Mouse (Mus musculus) stomach, embryonic 15.5 days (tissue): ENCODE measurements at regions not wholly inside any gene's neighbourhood (a gene's known extent, or its start where the extent isn't known, plus 50 kb on each side); places are given as distances from the start of the nearest gene placed in this dataset.
A peak's percentile ranks its signal among the peaks of the same experiment; 100 is the strongest.

ENCODE experiments used
- ATAC-seq: fragments of 200-750 bp; cut with Nextera tagmentation; 2 replicates; pipeline ENCODE4 v1.8.0; 2017; ENCODE audit warnings: low read depth, moderate number of reproducible peaks, moderate TSS enrichment; ENCODE audit not compliant: insufficient read depth, low FRiP score
- H3K27ac ChIP-seq: fragments of 300-500 bp; sonication (generic); 2 replicates; pipeline ENCODE4 v1.5.1; 2015; ENCODE audit warnings: mild to moderate bottlenecking, inconsistent platforms
- H3K27me3 ChIP-seq: fragments of 300-500 bp; sonication (generic); replicated peaks from 2 replicates; pipeline ENCODE4 v1.6.1; 2015; ENCODE audit warnings: inconsistent platforms
- H3K36me3 ChIP-seq: fragments of 300-500 bp; sonication (generic); 2 replicates; pipeline ENCODE4 v1.6.1; 2015; ENCODE audit warnings: inconsistent platforms
- H3K4me1 ChIP-seq: fragments of 300-500 bp; sonication (generic); 2 replicates; pipeline ENCODE4 v1.6.1; 2015; ENCODE audit warnings: inconsistent platforms
- H3K4me2 ChIP-seq: fragments of 300-500 bp; sonication (generic); 2 replicates; pipeline ENCODE4 v1.6.1; 2015; ENCODE audit warnings: mild to moderate bottlenecking, inconsistent platforms
- H3K4me3 ChIP-seq: fragments of 300-500 bp; sonication (generic); replicated peaks from 2 replicates; pipeline ENCODE4 v1.5.1; 2015; ENCODE audit warnings: inconsistent platforms
- H3K9ac ChIP-seq: fragments of 300-500 bp; sonication (generic); 2 replicates; pipeline ENCODE4 v1.6.1; 2015; ENCODE audit warnings: inconsistent platforms
- H3K9me3 ChIP-seq: fragments of 300-500 bp; sonication (generic); 2 replicates; pipeline ENCODE4 v1.6.1; 2016; ENCODE audit warnings: inconsistent platforms
- WGBS: fragments of 180-500 bp; shearing (Covaris S2); methylation state at CpG from one replicate; pipeline ENCODE4 v1.1.7; 2015; 5-methylcytosine and 5-hydroxymethylcytosine counted together

- Histone ChIP-seq H3K36me3 (no peaks in the 10 kb centered on the region), H3K4me3 (no peak overlapping the region), H3K9me3 (no peaks in the 10 kb centered on the region), H3K4me1 (no peaks in the 10 kb centered on the region), H3K4me2 (peak overlapping the region; percentile 25; the same call in 1 of the 2 replicates), H3K9ac (no peak overlapping the region), H3K27me3 (peaks cover 63% of the 10 kb centered on the region), H3K27ac (no peak overlapping the region)
- no peak for ATAC-seq
- under 1% methylated on average over 17 of the region's 17 CpGs for WGBS
Observed at GRCm38 (mm10) chr19:44692396-44692795, 63.4 kb upstream of the Pax2 start.

GRCm38 (mm10) chr19:44692816-44693215 is 63.0 kb upstream of the Pax2 start:
- 4% methylated on average over 16 of the region's 16 CpGs for WGBS
- no peak overlapping the region for H3K9ac ChIP-seq
- no peak overlapping the region for H3K27ac ChIP-seq
- peak overlapping the region; percentile 25; the same call in 1 of the 2 replicates for H3K4me2 ChIP-seq
- no peak overlapping the region for H3K4me3 ChIP-seq
- H3K9me3 ChIP-seq = no peaks in the 10 kb centered on the region
- no peaks in the 10 kb centered on the region for H3K4me1 ChIP-seq
- no peaks in the 10 kb centered on the region for H3K36me3 ChIP-seq
- peaks cover 67% of the 10 kb centered on the region for H3K27me3 ChIP-seq
- ATAC-seq = no peak

- Histone ChIP-seq H3K36me3 (no peaks in the 10 kb centered on the region), H3K27ac (no peak overlapping the region), H3K4me2 (no peak overlapping the region), H3K9me3 (no peaks in the 10 kb centered on the region), H3K4me1 (no peaks in the 10 kb centered on the region), H3K9ac (no peak overlapping the region), H3K4me3 (no peak overlapping the region), H3K27me3 (peaks cover 69% of the 10 kb centered on the region)
- ATAC-seq = no peak
- 5% methylated on average over 3 of the region's 3 CpGs for WGBS
Observed at GRCm38 (mm10) chr19:44695331-44695730, 60.5 kb upstream of the Pax2 start.

- no peak for ATAC-seq
- H3K27me3 ChIP-seq = peaks cover 75% of the 10 kb centered on the region
- H3K9me3 ChIP-seq = no peaks in the 10 kb centered on the region
- no peak overlapping the region for H3K4me3 ChIP-seq
- H3K4me1 ChIP-seq = no peaks in the 10 kb centered on the region
- H3K9ac ChIP-seq = no peak overlapping the region
- H3K27ac ChIP-seq = no peak overlapping the region
- no peaks in the 10 kb centered on the region for H3K36me3 ChIP-seq
- no peak overlapping the region for H3K4me2 ChIP-seq
- WGBS = 11% methylated on average over 8 of the region's 8 CpGs
Observed at GRCm38 (mm10) chr19:44696059-44696712, 59.7 kb upstream of the Pax2 start.

GRCm38 (mm10) chr19:44696773-44697172 is 59.1 kb upstream of the Pax2 start:
- H3K4me2 ChIP-seq = no peak overlapping the region
- no peaks in the 10 kb centered on the region for H3K36me3 ChIP-seq
- no peak overlapping the region for H3K9ac ChIP-seq
- no peak for ATAC-seq
- no peaks in the 10 kb centered on the region for H3K9me3 ChIP-seq
- no peak overlapping the region for H3K4me3 ChIP-seq
- no peak overlapping the region for H3K27ac ChIP-seq
- no peaks in the 10 kb centered on the region for H3K4me1 ChIP-seq
- 47% methylated on average over 9 of the region's 9 CpGs for WGBS
- H3K27me3 ChIP-seq = peaks cover 80% of the 10 kb centered on the region

- H3K9ac ChIP-seq = no peak overlapping the region
- no peak for ATAC-seq
- peaks cover 80% of the 10 kb centered on the region for H3K27me3 ChIP-seq
- H3K4me2 ChIP-seq = no peak overlapping the region
- H3K36me3 ChIP-seq = no peaks in the 10 kb centered on the region
- H3K4me3 ChIP-seq = no peak overlapping the region
- no peak overlapping the region for H3K27ac ChIP-seq
- 24% methylated on average over 21 of the region's 21 CpGs for WGBS
- H3K4me1 ChIP-seq = no peaks in the 10 kb centered on the region
- H3K9me3 ChIP-seq = no peaks in the 10 kb centered on the region
Observed at GRCm38 (mm10) chr19:44698382-44699256, 57.2 kb upstream of the Pax2 start.
